ENCODE assay signal across 8 mouse cellular contexts in genomic region chr3:42074532-42075287, GRCm38 (mm10).
DNase-seq lines count a peak whose midpoint lies in the region.

No protein-coding gene starts in this region.

- no peak overlapping the region for H3K27ac ChIP-seq in limb, embryonic 10.5 days

- no peak overlapping the region for H3K4me3 ChIP-seq in limb, embryonic 10.5 days

- DNase-seq in gastrocnemius, postnatal 10 days: peak; percentile 22
- DNase-seq in gastrocnemius, postnatal 25 days: no peak
- peak; percentile 48 for DNase-seq in 416B (ENCODE audit: low read depth)
- peak; percentile 66 to 77 for DNase-seq in cerebellum, postnatal 10 days
- peak; percentile 40 to 49 for DNase-seq in frontal cortex, postnatal 36 days (ENCODE audit: low spot score in 2 of 2)
- peak; percentile 63 for DNase-seq in limb, embryonic 10.5 days (ENCODE audit: low spot score)
- peak; percentile 65 for DNase-seq in retina, postnatal 1 day
- no peak for DNase-seq in spleen, adult 18-20 months

- no peaks in the 10 kb centered on the region for H3K36me3 ChIP-seq in limb, embryonic 10.5 days

- WGBS in limb, embryonic 10.5 days: 55% methylated on average over 11 of the region's 11 CpGs

- H3K9me3 ChIP-seq in limb, embryonic 10.5 days (replicated peaks): no peaks in the 10 kb centered on the region

- no peaks in the 10 kb centered on the region for H3K27me3 ChIP-seq in limb, embryonic 10.5 days (ENCODE audit: low read depth, poor library complexity, severe bottlenecking)

- H3K4me1 ChIP-seq in limb, embryonic 10.5 days: no peaks in the 10 kb centered on the region

Comparison
In these comparisons a context has a peak if more than half of its experiments do, and no peak if none do; other contexts are left out.
1. DNase-seq: peak in gastrocnemius, postnatal 10 days (single experiment), 416B (single experiment), cerebellum, postnatal 10 days (2 of 2), frontal cortex, postnatal 36 days (2 of 2), limb, embryonic 10.5 days (single experiment) and retina, postnatal 1 day (single experiment); none in gastrocnemius, postnatal 25 days (single experiment) and spleen, adult 18-20 months (0 of 2).